Mouse (Mus musculus): ENCODE measurements around the gene Pde1a. TPM values are rescaled to one million over a fixed set of nuclear protein-coding genes. Genes with fewer than 3 reads are reported as not detected.
A peak's percentile ranks its signal among the peaks of the same experiment; 100 is the strongest.

The Pde1a gene
- polyA plus RNA-seq, 1 experiment from 2014 or later, result 72.5 TPM

GRCm38 (mm10) chr2:80029051-80029450 lies 100.2 kb downstream of the Pde1a start:
- no peak for ATAC-seq (ENCODE audit: insufficient number of reproducible peaks, insufficient read depth, low FRiP score, low read depth)

DNA sequence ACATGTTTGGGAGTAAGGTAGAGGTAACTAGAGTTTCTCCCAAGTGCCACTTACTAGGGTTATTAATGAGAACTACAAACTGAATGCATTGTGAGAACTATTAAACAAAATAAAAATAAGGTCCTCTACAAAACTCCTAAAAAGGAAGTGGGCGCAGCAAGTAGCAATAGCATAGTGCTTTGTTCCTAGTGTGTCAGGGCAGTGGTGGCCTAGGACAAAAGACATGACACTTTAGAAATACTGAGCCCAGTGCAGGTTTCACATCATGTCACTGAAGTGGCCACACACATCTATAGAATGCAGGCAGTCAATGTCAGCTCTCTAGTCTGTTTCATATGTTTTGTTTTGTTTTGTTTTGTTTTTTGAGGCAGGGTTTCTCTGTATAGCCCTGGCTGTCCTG lies 103.2 kb downstream of the Pde1a start:
- no peaks in the 10 kb centered on the region for H3K27me3 ChIP-seq (ENCODE audit: control insufficient read depth, insufficient read depth, low read length)
- WGBS, result 92% methylated on average over 1 of the region's 1 CpGs

More at GRCm38 (mm10) chr2:80029051-80029450, 100.2 kb downstream of the Pde1a start:
- 65% methylated on average over 2 of the region's 2 CpGs for WGBS
- Histone ChIP-seq H3K27ac (ENCODE audit: low read length) (no peak overlapping the region), H3K9me3 (ENCODE audit: control insufficient read depth, low read depth, low read length) (no peaks in the 10 kb centered on the region), H3K4me3 (ENCODE audit: low read depth, low read length) (no peak overlapping the region), H3K4me1 (ENCODE audit: control insufficient read depth, insufficient read depth, low read length) (no peaks in the 10 kb centered on the region), H3K36me3 (ENCODE audit: control insufficient read depth, insufficient read depth, low read length) (no peaks in the 10 kb centered on the region), H3K9ac (replicated peaks; ENCODE audit: low read depth, low read length) (no peak overlapping the region), H3K4me2 (replicated peaks; ENCODE audit: low read depth, low read length) (no peak overlapping the region), H3K27me3 (ENCODE audit: control insufficient read depth, insufficient read depth, low read length) (no peaks in the 10 kb centered on the region)

DNA sequence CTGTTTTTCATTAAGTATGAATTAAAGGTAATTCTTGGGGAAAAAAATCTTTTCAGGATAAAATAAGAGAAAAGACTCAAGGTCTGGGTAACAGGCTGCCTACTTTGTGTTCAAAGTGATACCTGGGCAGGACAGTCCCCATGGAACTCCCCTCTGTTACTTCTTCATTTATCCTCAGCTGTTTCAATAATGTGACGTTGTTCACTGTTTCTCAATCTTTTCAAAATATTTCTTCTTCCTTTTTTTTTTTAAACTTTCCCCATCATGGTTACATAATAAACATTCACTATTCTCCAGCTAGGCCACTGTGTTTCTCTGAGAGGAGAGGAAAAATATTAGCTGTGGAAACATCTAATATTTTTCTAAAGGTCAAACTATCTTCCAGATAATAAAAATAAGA lies 103.7 kb downstream of the Pde1a start:
- WGBS, result 71% methylated on average over 1 of the region's 1 CpGs

More for the DNA sequence above, 103.2 kb downstream of the Pde1a start:
- H3K9me3 ChIP-seq (ENCODE audit: control insufficient read depth, low read depth, low read length), result no peaks in the 10 kb centered on the region
- H3K4me1 ChIP-seq (ENCODE audit: control insufficient read depth, insufficient read depth, low read length), result no peaks in the 10 kb centered on the region
- no peak for ATAC-seq (ENCODE audit: insufficient number of reproducible peaks, insufficient read depth, low FRiP score, low read depth)
- no peak overlapping the region for H3K4me3 ChIP-seq (ENCODE audit: low read depth, low read length)
- H3K9ac ChIP-seq (replicated peaks; ENCODE audit: low read depth, low read length), result no peak overlapping the region
- no peaks in the 10 kb centered on the region for H3K36me3 ChIP-seq (ENCODE audit: control insufficient read depth, insufficient read depth, low read length)
- no peak overlapping the region for H3K27ac ChIP-seq (ENCODE audit: low read length)
- no peak overlapping the region for H3K4me2 ChIP-seq (replicated peaks; ENCODE audit: low read depth, low read length)

DNA sequence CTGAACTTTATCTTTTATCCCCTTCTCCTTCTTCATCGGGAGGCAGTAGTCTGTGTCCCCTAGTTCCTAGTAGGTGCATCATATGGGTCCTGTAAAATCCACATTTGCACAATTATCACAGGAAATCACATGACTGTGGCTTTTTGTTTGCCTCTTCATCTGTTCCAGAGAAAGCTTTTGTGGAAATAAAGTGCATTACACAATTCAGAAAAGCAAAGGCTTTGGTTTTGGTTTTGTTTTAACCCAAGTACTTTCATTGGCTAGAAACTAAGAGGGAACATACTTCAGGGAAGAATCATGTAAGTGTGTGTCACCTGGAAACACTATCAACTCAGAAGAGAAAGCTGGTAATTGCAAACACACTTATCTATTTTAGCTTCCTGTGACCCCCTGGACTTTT lies 104.2 kb downstream of the Pde1a start:
- ATAC-seq (ENCODE audit: insufficient number of reproducible peaks, insufficient read depth, low FRiP score, low read depth), result no peak
- H3K4me3 ChIP-seq (ENCODE audit: low read depth, low read length), result no peak overlapping the region
- WGBS, result 57% methylated on average over 1 of the region's 1 CpGs
- no peaks in the 10 kb centered on the region for H3K4me1 ChIP-seq (ENCODE audit: control insufficient read depth, insufficient read depth, low read length)
- no peaks in the 10 kb centered on the region for H3K27me3 ChIP-seq (ENCODE audit: control insufficient read depth, insufficient read depth, low read length)
- H3K36me3 ChIP-seq (ENCODE audit: control insufficient read depth, insufficient read depth, low read length), result no peaks in the 10 kb centered on the region
- no peak overlapping the region for H3K9ac ChIP-seq (replicated peaks; ENCODE audit: low read depth, low read length)
- no peak overlapping the region for H3K4me2 ChIP-seq (replicated peaks; ENCODE audit: low read depth, low read length)
- no peak overlapping the region for H3K27ac ChIP-seq (ENCODE audit: low read length)
- no peaks in the 10 kb centered on the region for H3K9me3 ChIP-seq (ENCODE audit: control insufficient read depth, low read depth, low read length)

More for the DNA sequence above, 103.7 kb downstream of the Pde1a start:
- Histone ChIP-seq H3K9ac (replicated peaks; ENCODE audit: low read depth, low read length) (no peak overlapping the region), H3K27me3 (ENCODE audit: control insufficient read depth, insufficient read depth, low read length) (no peaks in the 10 kb centered on the region), H3K4me2 (replicated peaks; ENCODE audit: low read depth, low read length) (no peak overlapping the region), H3K9me3 (ENCODE audit: control insufficient read depth, low read depth, low read length) (no peaks in the 10 kb centered on the region), H3K36me3 (ENCODE audit: control insufficient read depth, insufficient read depth, low read length) (no peaks in the 10 kb centered on the region), H3K4me1 (ENCODE audit: control insufficient read depth, insufficient read depth, low read length) (no peaks in the 10 kb centered on the region), H3K27ac (ENCODE audit: low read length) (no peak overlapping the region), H3K4me3 (ENCODE audit: low read depth, low read length) (no peak overlapping the region)
- no peak for ATAC-seq (ENCODE audit: insufficient number of reproducible peaks, insufficient read depth, low FRiP score, low read depth)

DNA sequence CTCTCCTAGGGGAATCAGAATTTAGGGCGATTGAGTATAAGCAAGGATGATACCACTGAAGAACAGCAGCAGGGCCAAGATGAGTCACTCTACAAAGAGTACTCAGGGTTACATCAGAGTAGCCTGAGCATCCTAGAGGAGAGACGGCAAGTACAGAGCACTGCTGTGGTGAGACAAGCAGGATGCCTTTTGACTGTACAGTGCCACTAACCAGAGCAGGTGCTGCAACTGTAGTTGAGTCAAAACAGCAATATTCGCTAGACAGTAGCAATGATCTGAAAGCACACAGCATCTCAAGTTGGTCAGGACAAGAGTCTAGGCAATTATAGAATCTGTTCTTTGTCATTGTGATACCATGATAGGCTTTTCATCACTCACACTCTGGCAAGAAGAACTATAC lies 115.1 kb downstream of the Pde1a start:
- ATAC-seq (ENCODE audit: insufficient number of reproducible peaks, insufficient read depth, low FRiP score, low read depth), result no peak
- H3K4me3 ChIP-seq (ENCODE audit: low read depth, low read length), result no peak overlapping the region
- no peak overlapping the region for H3K4me2 ChIP-seq (replicated peaks; ENCODE audit: low read depth, low read length)
- H3K27ac ChIP-seq (ENCODE audit: low read length), result no peak overlapping the region
- no peaks in the 10 kb centered on the region for H3K4me1 ChIP-seq (ENCODE audit: control insufficient read depth, insufficient read depth, low read length)
- H3K27me3 ChIP-seq (ENCODE audit: control insufficient read depth, insufficient read depth, low read length), result no peaks in the 10 kb centered on the region
- no peaks in the 10 kb centered on the region for H3K36me3 ChIP-seq (ENCODE audit: control insufficient read depth, insufficient read depth, low read length)
- 74% methylated on average over 3 of the region's 3 CpGs for WGBS
- no peaks in the 10 kb centered on the region for H3K9me3 ChIP-seq (ENCODE audit: control insufficient read depth, low read depth, low read length)
- no peak overlapping the region for H3K9ac ChIP-seq (replicated peaks; ENCODE audit: low read depth, low read length)

DNA sequence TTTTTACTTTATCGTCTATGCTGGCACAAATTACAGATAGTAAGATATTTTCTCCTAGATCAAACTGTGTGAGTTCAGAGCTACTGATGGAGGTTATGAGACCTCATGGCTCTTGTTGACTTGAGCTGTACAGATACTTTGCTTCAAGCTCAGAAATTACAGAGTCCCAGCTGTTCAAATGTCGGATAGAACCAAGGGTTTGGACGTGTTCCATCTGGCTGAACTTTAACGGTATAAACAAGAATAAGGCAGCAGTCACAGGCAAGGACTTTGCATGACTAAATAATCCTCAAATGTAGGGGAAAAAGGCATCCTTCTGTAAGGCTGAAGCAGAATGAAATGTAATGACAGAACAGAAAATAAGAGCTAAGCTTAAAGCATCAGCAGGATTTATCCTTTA lies 116.2 kb downstream of the Pde1a start:
- no peaks in the 10 kb centered on the region for H3K36me3 ChIP-seq (ENCODE audit: control insufficient read depth, insufficient read depth, low read length)
- H3K4me1 ChIP-seq (ENCODE audit: control insufficient read depth, insufficient read depth, low read length), result no peaks in the 10 kb centered on the region
- no peaks in the 10 kb centered on the region for H3K9me3 ChIP-seq (ENCODE audit: control insufficient read depth, low read depth, low read length)
- WGBS, result 26% methylated on average over 4 of the region's 4 CpGs
- no peaks in the 10 kb centered on the region for H3K27me3 ChIP-seq (ENCODE audit: control insufficient read depth, insufficient read depth, low read length)
- H3K4me3 ChIP-seq (ENCODE audit: low read depth, low read length), result no peak overlapping the region
- no peak overlapping the region for H3K9ac ChIP-seq (replicated peaks; ENCODE audit: low read depth, low read length)
- no peak overlapping the region for H3K27ac ChIP-seq (ENCODE audit: low read length)
- no peak overlapping the region for H3K4me2 ChIP-seq (replicated peaks; ENCODE audit: low read depth, low read length)
- ATAC-seq (ENCODE audit: insufficient number of reproducible peaks, insufficient read depth, low FRiP score, low read depth), result peak; percentile 78; the same call in 1 of the 2 replicates

DNA sequence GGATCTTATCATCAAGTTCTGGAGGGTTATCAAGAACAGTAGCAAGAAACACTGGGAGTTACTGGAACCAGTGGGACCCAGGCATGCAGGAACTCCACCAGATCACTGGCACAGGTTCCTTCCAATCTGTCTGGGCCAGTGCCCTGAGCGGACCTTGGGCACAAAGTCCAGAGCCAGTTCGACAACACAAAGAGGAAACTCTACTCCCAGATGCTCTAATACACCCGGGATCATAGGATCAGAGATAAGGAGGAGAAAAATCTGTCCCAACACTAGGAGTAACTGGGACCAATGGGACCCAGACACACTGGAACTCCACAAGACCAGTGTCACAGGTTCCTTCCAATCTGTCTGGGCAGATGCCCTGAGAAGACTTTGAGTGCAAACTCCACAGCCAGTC lies 130.1 kb downstream of the Pde1a start:
- no peak for ATAC-seq (ENCODE audit: insufficient number of reproducible peaks, insufficient read depth, low FRiP score, low read depth)
- Histone ChIP-seq H3K4me3 (ENCODE audit: low read depth, low read length) (no peak overlapping the region), H3K9ac (replicated peaks; ENCODE audit: low read depth, low read length) (no peak overlapping the region), H3K27ac (ENCODE audit: low read length) (no peak overlapping the region), H3K36me3 (ENCODE audit: control insufficient read depth, insufficient read depth, low read length) (no peaks in the 10 kb centered on the region), H3K27me3 (ENCODE audit: control insufficient read depth, insufficient read depth, low read length) (no peaks in the 10 kb centered on the region), H3K4me2 (replicated peaks; ENCODE audit: low read depth, low read length) (no peak overlapping the region), H3K4me1 (ENCODE audit: control insufficient read depth, insufficient read depth, low read length) (no peaks in the 10 kb centered on the region), H3K9me3 (ENCODE audit: control insufficient read depth, low read depth, low read length) (no peaks in the 10 kb centered on the region)
- 89% methylated on average over 3 of the region's 3 CpGs for WGBS

DNA sequence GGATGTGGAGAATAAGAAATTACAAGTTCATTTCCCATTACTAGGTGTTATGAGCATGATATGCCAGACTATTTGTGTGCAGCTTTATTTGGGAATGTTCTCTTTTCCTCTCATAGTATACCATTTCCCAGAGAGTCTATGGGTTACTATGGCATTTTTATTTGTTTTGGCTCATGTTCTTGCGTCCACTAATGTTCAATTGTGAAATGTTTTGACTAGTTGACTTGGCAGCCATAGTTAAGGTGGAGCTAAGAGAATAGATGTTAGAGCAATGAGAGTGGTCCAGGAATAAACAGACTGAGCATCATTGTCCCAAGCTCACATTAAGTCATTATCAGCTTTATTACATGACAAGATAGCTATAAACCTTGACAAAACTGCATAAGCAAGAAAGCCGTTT lies 130.8 kb downstream of the Pde1a start:
- Histone ChIP-seq H3K36me3 (ENCODE audit: control insufficient read depth, insufficient read depth, low read length) (no peaks in the 10 kb centered on the region), H3K4me2 (replicated peaks; ENCODE audit: low read depth, low read length) (no peak overlapping the region), H3K27me3 (ENCODE audit: control insufficient read depth, insufficient read depth, low read length) (no peaks in the 10 kb centered on the region), H3K9ac (replicated peaks; ENCODE audit: low read depth, low read length) (no peak overlapping the region), H3K4me3 (ENCODE audit: low read depth, low read length) (no peak overlapping the region), H3K27ac (ENCODE audit: low read length) (no peak overlapping the region), H3K4me1 (ENCODE audit: control insufficient read depth, insufficient read depth, low read length) (no peaks in the 10 kb centered on the region), H3K9me3 (ENCODE audit: control insufficient read depth, low read depth, low read length) (no peaks in the 10 kb centered on the region)
- ATAC-seq (ENCODE audit: insufficient number of reproducible peaks, insufficient read depth, low FRiP score, low read depth), result no peak
- WGBS, result 72% methylated on average over 2 of the region's 2 CpGs

GRCm38 (mm10) chr2:79991642-79992041 lies 137.6 kb downstream of the Pde1a start:
- 33% methylated on average over 6 of the region's 6 CpGs for WGBS
- no peaks in the 10 kb centered on the region for H3K36me3 ChIP-seq (ENCODE audit: control insufficient read depth, insufficient read depth, low read length)
- peaks cover 4% of the 10 kb centered on the region; the same call in 1 of the 2 replicates for H3K4me1 ChIP-seq (ENCODE audit: control insufficient read depth, insufficient read depth, low read length)

More at GRCm38 (mm10) chr2:79991642-79992041, 137.6 kb downstream of the Pde1a start:
- ATAC-seq (ENCODE audit: insufficient number of reproducible peaks, insufficient read depth, low FRiP score, low read depth), result 0 out of 2 replicates have a peak, but pooled peaks have one; percentile 46
- Histone ChIP-seq H3K27me3 (ENCODE audit: control insufficient read depth, insufficient read depth, low read length) (no peaks in the 10 kb centered on the region), H3K9me3 (ENCODE audit: control insufficient read depth, low read depth, low read length) (no peaks in the 10 kb centered on the region), H3K9ac (replicated peaks; ENCODE audit: low read depth, low read length) (no peak overlapping the region), H3K4me3 (ENCODE audit: low read depth, low read length) (no peak overlapping the region), H3K27ac (ENCODE audit: low read length) (no peak overlapping the region; the same call in 1 of the 2 replicates), H3K4me2 (replicated peaks; ENCODE audit: low read depth, low read length) (no peak overlapping the region)
